Mouse (Mus musculus): ENCODE data around the gene D430019H16Rik. TPM values are rescaled to one million over a fixed set of nuclear protein-coding genes. Genes with fewer than 3 reads are reported as not detected.

Gene D430019H16Rik
- 1.6 and 1.7 TPM in 2 replicates for polyA plus RNA-seq (2015; fragmentation: Nextera tagmentation; extraction: Ambion mirVana)

DNA sequence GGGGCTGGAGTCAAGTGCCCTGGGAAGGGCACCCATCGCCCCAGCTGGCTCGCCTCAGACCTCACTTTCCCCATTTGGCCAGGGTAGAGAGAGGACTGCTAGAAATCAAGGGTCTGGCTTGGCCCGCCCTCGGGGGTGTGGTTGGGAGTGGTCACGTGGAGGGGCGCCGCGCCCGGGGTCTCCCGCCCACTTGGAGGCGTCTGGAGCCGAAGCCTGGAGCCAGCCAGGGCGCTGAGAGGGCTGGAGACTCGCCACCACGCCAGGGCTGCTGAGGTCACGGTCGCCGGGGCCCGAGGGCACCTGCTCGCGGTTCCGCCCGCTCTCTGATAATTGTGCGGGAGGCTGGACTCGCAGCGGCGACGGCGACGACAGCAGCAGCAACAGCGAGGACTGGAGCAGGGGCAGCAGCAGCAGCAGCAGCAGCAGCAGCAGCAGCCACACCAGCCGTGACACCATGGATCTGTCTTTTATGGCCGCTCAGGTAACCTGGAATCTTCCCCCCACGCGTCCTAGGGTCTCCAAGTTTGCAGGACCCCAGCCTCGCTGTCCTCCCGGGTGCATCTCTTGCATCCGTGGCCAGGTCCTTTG, at the start of gene D430019H16Rik:
Gene D430019H16Rik, plus strand, starts transcription at position 187 of the 588 bp plus-strand sequence.
- Histone ChIP-seq H3K27ac (replicated peaks) (0 out of 2 replicates have a peak within 1 kb of the TSS, but pooled peaks have one; percentile 4), H3K9ac (peak within 1 kb of the TSS; percentile 46), H3K27me3 (no peaks in the 10 kb centered on the region), H3K36me3 (no peaks in the 10 kb centered on the region), H3K4me1 (peaks cover 21% of the 10 kb centered on the region), H3K4me2 (replicated peaks) (peak within 1 kb of the TSS; percentile 80), H3K4me3 (replicated peaks) (peak within 1 kb of the TSS; percentile 63), H3K9me3 (replicated peaks) (no peaks in the 10 kb centered on the region)
- under 1% methylated on average over 38 of the region's 38 CpGs for WGBS
- ATAC-seq (ENCODE audit: insufficient number of reproducible peaks, low FRiP score, low TSS enrichment, low read depth) = peak; percentile 90

DNA sequence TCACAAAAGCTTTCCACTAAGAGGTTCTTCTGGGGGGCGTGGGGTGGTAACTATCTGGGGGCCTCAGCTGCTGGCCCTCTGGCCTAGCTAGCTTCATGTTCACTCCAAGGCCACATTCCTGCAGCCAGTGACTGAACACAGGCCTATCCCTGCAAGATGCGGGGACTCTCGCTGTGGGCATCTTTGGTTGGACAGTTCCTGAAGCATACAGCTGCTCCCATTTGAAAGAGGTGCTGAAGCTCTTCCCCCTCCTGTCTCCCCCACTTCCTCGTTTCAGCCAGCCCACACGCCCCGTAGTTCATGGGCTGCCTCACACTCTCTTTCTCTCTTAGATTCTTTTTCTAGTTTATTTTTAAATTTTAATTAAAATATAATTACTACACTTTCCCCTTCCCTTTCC, 47.6 kb upstream of the D430019H16Rik start:
- WGBS = 56% methylated on average over 6 of the region's 6 CpGs
- no peak for ATAC-seq (ENCODE audit: insufficient number of reproducible peaks, low FRiP score, low TSS enrichment, low read depth)

DNA sequence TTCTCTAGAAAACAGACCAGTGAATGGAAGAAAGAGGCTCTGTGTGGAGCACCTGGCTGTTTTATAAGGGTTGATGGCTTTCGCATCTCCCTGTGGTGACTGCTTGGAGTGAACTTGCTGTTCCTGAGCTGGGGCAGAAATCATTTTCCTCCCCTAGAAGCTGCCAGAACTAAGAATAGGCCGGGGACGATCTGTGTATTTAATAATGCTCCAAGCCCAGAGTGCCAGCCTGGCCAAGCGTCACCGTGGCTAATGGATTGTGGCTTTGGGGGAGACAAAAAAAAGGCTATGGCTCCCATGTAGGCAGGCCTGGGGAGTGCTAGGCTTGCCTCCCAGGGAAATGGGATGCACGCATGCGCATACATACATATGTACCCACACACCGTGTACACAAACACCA, 39.7 kb upstream of the D430019H16Rik start:
- ATAC-seq (ENCODE audit: insufficient number of reproducible peaks, low FRiP score, low TSS enrichment, low read depth) = no peak
- Histone ChIP-seq H3K4me1 (no peaks in the 10 kb centered on the region), H3K9me3 (replicated peaks) (no peaks in the 10 kb centered on the region), H3K4me3 (replicated peaks) (no peak overlapping the region), H3K9ac (no peak overlapping the region), H3K36me3 (no peaks in the 10 kb centered on the region), H3K27ac (replicated peaks) (no peak overlapping the region), H3K27me3 (no peaks in the 10 kb centered on the region), H3K4me2 (replicated peaks) (no peak overlapping the region)
- 75% methylated on average over 8 of the region's 8 CpGs for WGBS

More for the DNA sequence above, 47.6 kb upstream of the D430019H16Rik start:
- H3K9me3 ChIP-seq (replicated peaks) = no peaks in the 10 kb centered on the region
- no peaks in the 10 kb centered on the region for H3K27me3 ChIP-seq
- H3K4me1 ChIP-seq = no peaks in the 10 kb centered on the region
- no peak overlapping the region for H3K4me3 ChIP-seq (replicated peaks)
- H3K9ac ChIP-seq = no peak overlapping the region
- H3K4me2 ChIP-seq (replicated peaks) = no peak overlapping the region
- H3K27ac ChIP-seq (replicated peaks) = no peak overlapping the region
- no peaks in the 10 kb centered on the region for H3K36me3 ChIP-seq

DNA sequence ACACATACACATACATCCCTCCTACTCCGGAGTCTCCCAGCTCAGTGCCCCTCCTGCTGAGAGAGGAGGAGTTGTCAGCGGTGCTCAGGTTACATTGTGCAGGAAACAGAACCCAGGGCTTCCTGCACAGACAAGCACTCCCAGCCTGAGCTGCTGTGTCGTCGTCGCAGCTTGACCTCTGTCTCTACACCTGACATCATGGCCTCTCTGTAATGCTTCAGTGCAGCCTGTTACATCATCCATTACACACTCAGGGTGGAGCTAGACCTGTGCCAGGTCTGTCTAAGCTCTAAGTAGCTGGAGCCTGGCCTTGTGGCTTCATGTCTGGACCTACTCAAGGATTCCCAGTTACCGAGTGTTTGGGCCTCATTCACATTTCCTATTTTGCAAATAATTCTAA, 33.2 kb upstream of the D430019H16Rik start:
- H3K9me3 ChIP-seq (replicated peaks) = no peaks in the 10 kb centered on the region
- WGBS = 31% methylated on average over 6 of the region's 6 CpGs
- H3K4me3 ChIP-seq (replicated peaks) = no peak overlapping the region
- no peaks in the 10 kb centered on the region for H3K36me3 ChIP-seq
- no peak for ATAC-seq (ENCODE audit: insufficient number of reproducible peaks, low FRiP score, low TSS enrichment, low read depth)
- no peaks in the 10 kb centered on the region for H3K27me3 ChIP-seq
- H3K4me1 ChIP-seq = no peaks in the 10 kb centered on the region
- H3K9ac ChIP-seq = no peak overlapping the region
- H3K4me2 ChIP-seq (replicated peaks) = no peak overlapping the region
- H3K27ac ChIP-seq (replicated peaks) = no peak overlapping the region

DNA sequence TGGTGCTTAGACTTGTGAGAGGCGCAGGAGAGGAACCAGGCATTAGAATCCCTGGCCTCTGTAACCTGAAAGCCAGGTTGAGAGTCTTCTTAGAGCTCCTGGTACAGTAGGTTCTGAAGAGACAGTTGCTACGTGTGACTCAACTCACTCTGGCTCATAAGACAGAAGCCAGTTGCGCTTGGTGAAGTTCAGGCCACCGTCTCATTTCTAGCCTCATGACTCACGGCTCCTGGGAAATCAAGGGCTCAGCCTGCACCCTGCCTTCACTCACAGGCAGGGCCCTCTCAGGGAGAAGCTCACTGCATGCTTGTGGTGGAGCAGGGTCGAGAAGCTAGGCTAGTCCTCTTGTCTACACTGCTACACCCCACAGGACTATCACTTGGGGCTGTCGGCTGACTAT, 27.1 kb upstream of the D430019H16Rik start:
- Histone ChIP-seq H3K27ac (replicated peaks) (no peak overlapping the region), H3K9ac (no peak overlapping the region), H3K4me1 (0 out of 2 replicates have a peak, but pooled peaks cover 6% of the 10 kb centered on the region), H3K4me2 (replicated peaks) (no peak overlapping the region), H3K27me3 (no peaks in the 10 kb centered on the region), H3K9me3 (replicated peaks) (no peaks in the 10 kb centered on the region), H3K4me3 (replicated peaks) (no peak overlapping the region), H3K36me3 (no peaks in the 10 kb centered on the region)
- 68% methylated on average over 7 of the region's 7 CpGs for WGBS
- no peak for ATAC-seq (ENCODE audit: insufficient number of reproducible peaks, low FRiP score, low TSS enrichment, low read depth)

DNA sequence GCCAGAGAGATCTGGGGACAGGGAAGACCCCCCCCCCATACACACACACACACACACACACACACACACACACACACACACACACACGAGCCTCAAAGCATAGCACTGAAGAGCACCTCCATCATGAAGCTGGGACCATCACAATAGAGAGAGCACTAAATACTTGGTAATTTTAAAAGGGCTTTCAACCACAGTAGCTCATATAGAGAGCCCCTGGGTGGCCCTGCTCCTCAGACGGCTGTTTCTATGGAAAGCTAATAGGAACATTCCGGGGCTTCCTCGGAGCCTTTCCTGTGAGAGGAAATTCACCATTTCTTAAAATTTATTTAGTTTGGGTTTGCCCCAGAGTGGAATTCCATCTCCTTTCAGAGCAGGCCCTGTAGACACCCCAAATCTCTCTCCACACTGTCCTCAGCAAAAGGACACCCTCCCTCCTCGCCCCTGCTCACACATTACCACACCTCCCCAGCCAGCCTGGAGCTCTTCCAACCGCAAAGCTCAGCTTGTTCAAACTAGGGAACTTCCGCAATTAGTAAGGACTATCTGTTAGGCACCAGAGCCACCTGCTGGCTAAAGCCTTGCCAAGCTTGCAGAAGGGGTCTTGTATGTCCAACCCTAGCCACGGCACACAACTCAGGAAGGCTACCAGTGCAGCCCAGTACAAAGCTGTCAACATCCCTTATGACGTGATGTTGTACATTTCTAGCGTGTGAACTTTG, 26.5 kb upstream of the D430019H16Rik start:
- peak; percentile 80; the same call in 1 of the 2 replicates for ATAC-seq (ENCODE audit: insufficient number of reproducible peaks, low FRiP score, low TSS enrichment, low read depth)
- Histone ChIP-seq H3K4me3 (replicated peaks) (no peak overlapping the region), H3K27me3 (no peaks in the 10 kb centered on the region), H3K9me3 (replicated peaks) (no peaks in the 10 kb centered on the region), H3K4me2 (replicated peaks) (peak overlapping the region; percentile 35; the same call in 1 of the 2 replicates), H3K36me3 (no peaks in the 10 kb centered on the region), H3K9ac (no peak overlapping the region), H3K4me1 (0 out of 2 replicates have a peak, but pooled peaks cover 6% of the 10 kb centered on the region), H3K27ac (replicated peaks) (no peak overlapping the region)
- 19% methylated on average over 10 of the region's 10 CpGs for WGBS

DNA sequence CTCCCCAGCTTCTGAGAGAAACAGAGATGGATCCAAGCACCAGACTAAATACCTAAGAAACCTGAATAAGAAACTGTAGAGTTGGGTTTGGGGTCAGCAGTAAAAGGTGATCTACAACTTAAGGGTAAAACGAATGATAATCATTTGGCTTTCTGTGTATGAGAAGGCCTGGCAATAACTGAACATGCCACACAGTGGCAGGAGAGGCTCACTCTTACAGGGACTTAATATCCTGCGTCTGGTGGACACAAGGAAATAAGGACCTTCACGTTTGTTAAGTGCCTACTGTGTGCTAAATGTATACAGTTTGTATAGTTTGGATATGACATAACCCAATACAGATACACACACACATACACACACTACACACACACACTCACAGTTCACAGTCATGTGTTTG, 21.8 kb upstream of the D430019H16Rik start:
- H3K4me1 ChIP-seq = 0 out of 2 replicates have a peak, but pooled peaks cover 6% of the 10 kb centered on the region
- ATAC-seq (ENCODE audit: insufficient number of reproducible peaks, low FRiP score, low TSS enrichment, low read depth) = no peak
- no peaks in the 10 kb centered on the region for H3K36me3 ChIP-seq
- no peaks in the 10 kb centered on the region for H3K9me3 ChIP-seq (replicated peaks)
- H3K4me2 ChIP-seq (replicated peaks) = no peak overlapping the region
- no peak overlapping the region for H3K4me3 ChIP-seq (replicated peaks)
- no peaks in the 10 kb centered on the region for H3K27me3 ChIP-seq
- WGBS = 43% methylated on average over 3 of the region's 3 CpGs
- no peak overlapping the region for H3K27ac ChIP-seq (replicated peaks)
- H3K9ac ChIP-seq = no peak overlapping the region

DNA sequence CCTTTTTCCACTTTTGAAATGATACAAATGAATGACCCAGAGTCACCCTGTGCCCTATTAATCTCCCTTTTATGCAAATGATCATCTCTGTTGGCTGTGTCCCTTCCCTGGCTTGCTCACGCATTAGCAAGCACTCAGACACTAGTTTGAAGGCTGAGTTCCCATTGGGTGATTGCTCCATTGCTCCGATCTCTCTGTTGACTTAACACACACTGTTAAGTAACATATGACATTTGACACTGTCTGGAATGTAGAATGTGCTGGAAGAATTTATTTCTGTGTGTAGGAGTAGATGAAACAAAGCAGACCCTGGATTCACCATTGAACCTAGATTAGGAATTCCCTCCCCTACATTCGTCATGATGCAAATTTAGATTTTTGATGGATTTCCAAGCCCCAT, 20.8 kb upstream of the D430019H16Rik start:
- Histone ChIP-seq H3K4me2 (replicated peaks) (no peak overlapping the region), H3K36me3 (no peaks in the 10 kb centered on the region), H3K9me3 (replicated peaks) (no peaks in the 10 kb centered on the region), H3K27ac (replicated peaks) (no peak overlapping the region), H3K9ac (no peak overlapping the region), H3K27me3 (no peaks in the 10 kb centered on the region), H3K4me1 (no peaks in the 10 kb centered on the region), H3K4me3 (replicated peaks) (no peak overlapping the region)
- WGBS = 63% methylated on average over 3 of the region's 3 CpGs
- ATAC-seq (ENCODE audit: insufficient number of reproducible peaks, low FRiP score, low TSS enrichment, low read depth) = no peak

DNA sequence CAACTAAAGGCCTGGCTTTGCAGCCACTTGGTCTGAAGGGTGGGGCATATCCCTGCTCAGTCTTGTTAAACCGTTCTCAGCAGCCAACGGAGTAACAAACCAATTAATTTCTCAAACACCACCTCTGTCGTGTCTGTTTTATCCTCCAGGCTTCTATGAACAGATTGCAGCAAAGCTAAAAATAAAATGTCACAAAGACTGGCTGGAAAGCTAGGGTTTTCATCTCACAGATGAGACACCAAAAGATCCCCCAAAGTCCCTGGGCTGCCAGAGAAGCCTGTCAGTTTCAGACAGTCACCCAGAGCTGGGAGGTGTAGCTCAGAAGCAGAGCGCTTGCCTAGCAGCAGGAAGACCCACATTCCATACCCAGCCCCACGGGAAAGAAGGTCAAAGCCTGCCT, 15.4 kb upstream of the D430019H16Rik start:
- Histone ChIP-seq H3K4me2 (replicated peaks) (no peak overlapping the region), H3K9me3 (replicated peaks) (no peaks in the 10 kb centered on the region), H3K27ac (replicated peaks) (peak overlapping the region; percentile 28; the same call in 1 of the 2 replicates), H3K36me3 (no peaks in the 10 kb centered on the region), H3K27me3 (no peaks in the 10 kb centered on the region), H3K4me1 (peaks cover 6% of the 10 kb centered on the region; the same call in 1 of the 2 replicates), H3K9ac (no peak overlapping the region), H3K4me3 (replicated peaks) (no peak overlapping the region)
- WGBS = 37% methylated on average over 5 of the region's 5 CpGs
- ATAC-seq (ENCODE audit: insufficient number of reproducible peaks, low FRiP score, low TSS enrichment, low read depth) = no peak

DNA sequence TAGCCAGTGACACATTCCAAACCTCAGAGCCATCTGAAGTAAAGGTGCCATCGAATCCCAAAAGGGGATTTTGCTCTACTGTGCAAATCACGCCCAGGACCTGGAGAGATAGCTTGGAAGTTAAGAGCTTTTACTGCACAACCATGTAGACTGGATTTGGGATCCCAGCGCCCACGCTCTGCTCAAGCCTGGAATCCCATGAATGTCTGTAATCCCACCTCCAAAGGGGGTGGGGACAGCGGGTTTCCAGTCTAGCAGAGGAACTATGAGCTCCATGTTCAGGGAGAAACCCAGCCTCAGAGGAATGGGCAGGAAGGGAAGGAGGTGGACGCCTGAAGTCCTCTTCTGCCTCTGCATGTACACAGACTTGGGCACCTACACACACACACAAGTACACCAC, 13.7 kb upstream of the D430019H16Rik start:
- H3K36me3 ChIP-seq = no peaks in the 10 kb centered on the region
- 70% methylated on average over 6 of the region's 6 CpGs for WGBS

DNA sequence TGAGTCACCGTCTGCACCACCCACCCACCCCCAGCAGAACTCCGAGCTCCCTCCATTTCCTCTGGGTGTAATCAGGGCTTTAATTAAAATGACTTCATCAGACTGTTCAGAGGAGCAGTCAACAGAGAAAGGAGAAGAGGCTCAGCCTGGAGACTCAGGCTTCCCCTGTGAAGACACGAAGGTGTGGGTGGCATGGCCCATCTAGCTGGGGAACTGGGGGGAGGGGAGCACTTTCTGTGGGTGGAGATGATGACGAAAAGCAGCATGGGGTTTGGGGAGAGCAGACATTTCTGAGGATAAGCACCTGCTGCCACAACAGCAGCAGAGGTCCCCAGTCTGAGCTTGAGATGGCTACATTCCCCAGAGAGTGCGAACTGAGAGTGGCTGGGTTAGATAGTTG, 10.1 kb upstream of the D430019H16Rik start:
- Histone ChIP-seq H3K4me1 (peaks cover under 1% of the 10 kb centered on the region; the same call in 1 of the 2 replicates), H3K36me3 (no peaks in the 10 kb centered on the region), H3K9me3 (replicated peaks) (no peaks in the 10 kb centered on the region), H3K4me2 (replicated peaks) (no peak overlapping the region), H3K9ac (no peak overlapping the region), H3K27ac (replicated peaks) (no peak overlapping the region), H3K4me3 (replicated peaks) (no peak overlapping the region), H3K27me3 (no peaks in the 10 kb centered on the region)
- WGBS = 63% methylated on average over 5 of the region's 5 CpGs
- ATAC-seq (ENCODE audit: insufficient number of reproducible peaks, low FRiP score, low TSS enrichment, low read depth) = no peak

More for the DNA sequence above, 13.7 kb upstream of the D430019H16Rik start:
- Histone ChIP-seq H3K4me1 (peaks cover 6% of the 10 kb centered on the region; the same call in 1 of the 2 replicates), H3K4me3 (replicated peaks) (no peak overlapping the region), H3K9me3 (replicated peaks) (no peaks in the 10 kb centered on the region), H3K27ac (replicated peaks) (no peak overlapping the region), H3K4me2 (replicated peaks) (no peak overlapping the region), H3K27me3 (no peaks in the 10 kb centered on the region), H3K9ac (no peak overlapping the region)
- ATAC-seq (ENCODE audit: insufficient number of reproducible peaks, low FRiP score, low TSS enrichment, low read depth) = no peak

All from embryonic facial prominence, embryonic 15.5 days (tissue).